Mouse (Mus musculus) gastrocnemius, postnatal 10 days (tissue): ENCODE data around the gene Atg7. TPM values are rescaled to one million over a fixed set of nuclear protein-coding genes. Genes with fewer than 3 reads are reported as not detected.

Experiments used
- DNase-seq: peaks from one replicate; pipeline ENCODE4 v3.0.0; 2021; ENCODE audit warnings: mixed read lengths
- total RNA-seq, 2 experiments: library from RNA; stranded (reverse); gene quantifications; 2 replicates each; pipeline ENCODE4 v1.2.3; 2021

The Atg7 gene
- total RNA-seq, 2 experiments from 2014 or later: 9.1 to 10.9 TPM

- no peak for DNase-seq
Measured at GRCm38 (mm10) chr6:114787606-114788005, 144.7 kb downstream of the Atg7 start.

- no peak for DNase-seq
Measured at GRCm38 (mm10) chr6:114788663-114789062, 145.8 kb downstream of the Atg7 start.

- DNase-seq: no peak
Measured at GRCm38 (mm10) chr6:114790084-114790483, 147.2 kb downstream of the Atg7 start.

- DNase-seq: no peak
Measured at GRCm38 (mm10) chr6:114790902-114791301, 148.0 kb downstream of the Atg7 start.

GRCm38 (mm10) chr6:114791846-114792245, 148.9 kb downstream of the Atg7 start:
- no peak for DNase-seq

GRCm38 (mm10) chr6:114794706-114795105, 151.8 kb downstream of the Atg7 start:
- DNase-seq: no peak

GRCm38 (mm10) chr6:114795706-114796325, 152.9 kb downstream of the Atg7 start:
- no peak for DNase-seq

- no peak for DNase-seq
Measured at GRCm38 (mm10) chr6:114797901-114798300, 155.0 kb downstream of the Atg7 start.

GRCm38 (mm10) chr6:114798715-114799114, 155.8 kb downstream of the Atg7 start:
- DNase-seq: no peak

- no peak for DNase-seq
Measured at GRCm38 (mm10) chr6:114800291-114800965, 157.5 kb downstream of the Atg7 start.

- DNase-seq: no peak
Measured at GRCm38 (mm10) chr6:114803915-114804535, 161.1 kb downstream of the Atg7 start.

GRCm38 (mm10) chr6:114804866-114805265, 162.0 kb downstream of the Atg7 start:
- no peak for DNase-seq

GRCm38 (mm10) chr6:114805927-114806326, 163.0 kb downstream of the Atg7 start:
- DNase-seq: no peak

- no peak for DNase-seq
Measured at GRCm38 (mm10) chr6:114807474-114807873, 164.6 kb downstream of the Atg7 start.

GRCm38 (mm10) chr6:114808654-114809430, 165.9 kb downstream of the Atg7 start:
- DNase-seq: no peak

- no peak for DNase-seq
Measured at GRCm38 (mm10) chr6:114809431-114809811, 166.5 kb downstream of the Atg7 start.

- DNase-seq: peak; percentile 37
Measured at GRCm38 (mm10) chr6:114812322-114812721, 169.4 kb downstream of the Atg7 start.

GRCm38 (mm10) chr6:114812779-114813178, 169.9 kb downstream of the Atg7 start:
- no peak for DNase-seq

- no peak for DNase-seq
Measured at GRCm38 (mm10) chr6:114814199-114814881, 171.4 kb downstream of the Atg7 start.

GRCm38 (mm10) chr6:114814882-114815650, 172.2 kb downstream of the Atg7 start:
- DNase-seq: no peak

GRCm38 (mm10) chr6:114817948-114818347, 175.1 kb downstream of the Atg7 start:
- no peak for DNase-seq
